Mouse (Mus musculus) bone marrow, adult 2 months (tissue): ENCODE measurements around the gene 1700001C19Rik.

Source experiments
- CTCF ChIP-seq: fragments of 200-500 bp; IDR thresholded peaks from 2 replicates; pipeline ENCODE4 v1.5.1; 2011; ENCODE audit warnings: low read length, control low read depth; ENCODE audit not compliant: control insufficient read depth, insufficient read depth
- POLR2A ChIP-seq: fragments of 200-500 bp; IDR thresholded peaks from 2 replicates; pipeline ENCODE4 v1.6.1; 2011; ENCODE audit warnings: low read depth, mild to moderate bottlenecking, control low read depth, low read length, borderline replicate concordance; ENCODE audit not compliant: control insufficient read depth

DNA sequence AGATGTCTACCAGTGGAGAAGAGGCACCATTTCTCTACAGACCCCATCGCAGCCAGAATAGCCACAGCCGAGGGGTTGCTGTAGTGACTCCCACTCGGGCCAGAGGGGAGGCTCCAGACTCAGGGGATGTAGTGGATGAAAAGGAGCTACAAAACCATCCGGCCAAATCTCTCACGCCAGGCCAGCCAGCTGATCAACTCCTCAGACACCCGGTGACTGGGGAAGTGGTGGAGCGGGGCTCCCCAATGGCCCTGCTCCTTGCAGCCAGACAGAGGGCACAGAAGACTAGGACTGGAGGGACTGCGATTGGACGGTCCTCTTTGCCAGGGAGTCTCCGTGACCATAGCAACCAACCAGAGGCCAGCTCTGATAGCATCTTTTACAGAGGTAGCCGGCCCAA lies 30.5 kb upstream of the 1700001C19Rik start:
- no peak for TF ChIP-seq CTCF
- no peak for TF ChIP-seq POLR2A
